Mouse (Mus musculus): Measurements from ENCODE around the gene Tuba4a.

The Tuba4a gene

DNA sequence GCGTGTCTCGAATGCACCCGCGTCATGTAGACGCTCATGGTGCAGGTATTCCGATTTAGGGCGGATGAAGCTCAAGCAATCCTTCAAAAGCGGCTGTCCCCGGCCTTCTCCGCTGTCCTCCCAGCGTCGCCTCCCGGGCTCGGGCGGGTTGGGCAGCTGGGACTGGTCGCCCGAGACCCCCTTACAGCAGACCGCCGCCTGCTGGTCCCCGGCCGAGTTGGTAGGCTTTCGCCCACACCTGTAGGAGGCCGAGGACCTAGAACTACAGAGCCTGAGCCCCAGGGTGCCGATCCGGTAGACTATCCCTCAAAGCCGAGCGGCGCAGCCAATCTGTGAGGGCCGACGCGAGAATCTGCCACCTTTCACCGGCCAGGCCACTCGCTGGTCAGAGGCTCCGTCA, at the start of gene Tuba4a:
TSS of gene Tuba4a (minus strand) at position 335 of the 400 bp plus-strand sequence.
- no peak for DNase-seq

DNA sequence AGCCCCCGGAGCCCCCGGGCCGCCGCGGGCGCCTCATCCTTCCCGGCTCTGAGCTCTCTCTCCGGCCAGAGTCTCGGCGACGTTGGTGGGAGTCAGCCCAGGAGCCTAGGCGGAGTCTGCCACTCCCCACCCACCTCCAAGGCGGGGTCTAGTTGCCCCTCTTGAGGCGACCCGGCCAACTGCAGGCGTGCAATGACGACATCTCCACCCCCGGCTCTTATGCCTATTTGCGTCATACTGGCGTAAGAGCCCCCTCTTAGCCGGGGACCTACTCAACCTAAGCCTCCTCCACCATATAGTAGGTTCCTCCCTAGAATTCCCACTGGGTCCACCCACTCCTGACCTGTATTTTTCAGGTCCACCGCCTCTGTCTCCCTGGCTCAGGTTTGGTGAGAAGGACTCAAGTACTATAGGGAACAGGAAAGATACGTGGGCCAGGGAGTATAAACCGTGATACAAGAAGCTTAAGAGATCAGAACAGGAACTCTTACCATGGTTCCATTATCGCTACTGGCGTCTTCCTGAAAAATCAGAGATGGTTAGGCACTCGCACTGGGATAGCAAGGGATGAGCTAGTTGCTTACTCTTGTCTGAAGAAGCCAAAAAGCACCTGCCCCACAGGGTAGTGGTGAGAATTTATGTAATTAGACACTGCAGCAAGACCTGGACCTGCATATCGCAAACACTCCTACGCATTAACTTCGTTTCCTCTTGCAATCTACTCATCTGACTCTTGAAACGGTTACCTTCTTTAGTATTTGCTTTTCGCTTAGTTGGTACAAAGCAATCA, 44.6 kb upstream of the Tuba4a start, which contains the start of gene Ptprn:
TSS of gene Ptprn (minus strand) at position 412 of the 790 bp plus-strand sequence.
- DNase-seq = no peak

DNA sequence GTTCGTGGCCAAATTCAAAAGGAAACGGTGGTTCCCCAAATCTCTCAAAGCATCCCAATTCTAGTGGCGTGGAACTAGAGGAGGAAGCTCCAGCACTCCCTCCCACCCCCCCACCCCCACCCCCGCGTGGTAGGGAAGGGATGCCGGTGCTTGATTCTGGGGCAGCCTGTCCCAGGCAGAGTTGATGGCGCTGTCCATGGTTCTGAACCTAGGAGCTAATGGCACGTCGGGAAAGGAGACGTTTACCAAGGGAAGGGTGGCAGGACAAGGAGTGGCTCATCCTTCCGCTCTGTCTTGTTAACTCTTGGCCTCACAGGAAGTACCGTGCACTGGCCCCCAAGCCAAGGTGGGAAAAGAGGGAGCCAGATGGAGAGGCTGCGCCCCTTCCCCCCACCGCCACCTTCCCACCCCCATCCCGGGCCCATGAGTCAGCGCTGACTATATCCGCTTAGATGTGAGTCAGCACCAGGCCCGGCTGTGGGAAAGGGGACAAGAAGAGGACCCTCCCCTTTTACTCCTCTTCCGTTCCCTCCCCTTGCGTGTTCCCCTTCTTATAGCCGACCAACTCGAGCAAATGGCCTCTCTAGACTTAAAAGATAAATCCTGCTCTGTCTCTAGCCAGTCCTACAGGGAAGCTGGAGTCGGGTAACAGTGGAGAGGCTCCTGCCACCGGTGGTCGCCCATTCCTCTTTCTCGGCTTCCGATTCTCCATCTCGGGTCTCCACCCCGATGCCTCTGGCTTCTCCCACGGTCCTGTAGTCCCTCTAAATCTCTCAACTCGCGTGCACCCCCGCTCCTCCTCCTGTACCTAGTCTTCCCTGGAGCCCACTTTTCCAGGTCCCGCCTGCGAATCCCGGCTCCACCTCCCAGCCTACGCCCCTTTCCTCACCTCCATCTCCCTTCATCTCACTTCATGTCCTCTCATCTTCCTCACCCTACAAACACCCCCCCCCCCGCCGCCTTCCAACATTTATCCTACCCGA, 43.6 kb upstream of the Tuba4a start:
- DNase-seq = peak; percentile 49 to 54

DNA sequence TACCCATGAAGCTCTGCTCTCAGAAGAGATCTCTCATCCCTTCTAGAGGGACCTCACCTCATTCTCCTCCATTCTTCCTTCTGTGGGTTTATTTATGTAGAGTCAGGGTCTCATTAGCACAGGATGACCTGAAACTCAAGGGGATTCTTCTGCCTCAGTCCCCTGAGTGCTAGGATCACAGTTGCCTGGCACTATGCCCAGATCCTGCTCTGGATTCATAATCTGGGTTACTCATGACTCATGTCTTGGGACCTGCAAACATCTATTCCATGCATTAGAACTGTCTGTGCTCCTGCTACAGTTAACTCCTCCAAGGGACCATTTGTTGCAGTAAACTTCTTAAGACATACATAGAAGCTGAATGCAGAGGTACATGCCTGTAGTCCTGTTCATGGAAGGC, 41.6 kb upstream of the Tuba4a start:
- DNase-seq = no peak

DNA sequence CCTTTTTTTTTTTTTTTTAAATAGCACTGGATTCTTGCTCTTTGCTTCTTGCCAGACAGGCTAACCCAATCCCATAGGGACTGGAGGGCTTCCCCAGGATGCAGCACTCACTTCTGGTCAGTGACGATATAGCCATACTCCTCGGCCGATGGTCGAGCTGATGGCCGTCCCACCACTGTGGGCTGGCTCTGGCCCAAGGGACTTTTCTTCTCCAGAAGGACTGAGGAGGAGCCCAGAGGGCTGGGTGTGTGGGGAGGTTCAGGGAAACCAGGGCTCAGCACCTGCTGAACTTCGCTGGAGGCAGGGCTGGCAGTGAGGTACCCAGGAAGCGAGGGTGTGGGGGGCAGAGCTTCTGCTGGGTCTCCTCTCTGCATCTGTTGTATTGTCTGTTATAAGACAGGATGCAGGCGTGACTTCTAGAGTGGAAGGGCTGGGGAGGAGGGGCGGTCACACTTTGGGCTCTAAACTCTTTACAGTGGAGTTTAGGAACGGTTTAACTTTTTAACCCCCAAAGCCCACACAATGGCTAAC, 35.9 kb upstream of the Tuba4a start:
- DNase-seq = no peak

DNA sequence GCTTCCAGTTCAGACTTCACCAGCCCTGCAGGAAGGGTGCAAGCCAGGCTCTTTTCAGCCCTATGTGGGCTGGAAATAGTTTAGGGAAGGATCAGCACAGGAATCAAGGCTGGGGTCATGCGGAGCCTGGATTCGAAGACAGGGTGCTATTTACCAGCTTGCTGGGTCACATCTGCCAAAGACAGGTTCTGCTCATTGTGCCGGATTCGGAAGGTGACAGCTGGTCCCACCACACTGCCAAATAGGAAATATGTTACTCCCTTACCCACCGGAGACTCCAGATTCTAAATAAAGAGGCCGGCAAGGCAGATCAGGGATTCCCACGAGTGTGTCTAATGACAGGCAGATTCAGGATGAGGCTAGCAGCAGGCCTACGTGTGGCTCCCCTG, 35.0 kb upstream of the Tuba4a start:
- DNase-seq = no peak

DNA sequence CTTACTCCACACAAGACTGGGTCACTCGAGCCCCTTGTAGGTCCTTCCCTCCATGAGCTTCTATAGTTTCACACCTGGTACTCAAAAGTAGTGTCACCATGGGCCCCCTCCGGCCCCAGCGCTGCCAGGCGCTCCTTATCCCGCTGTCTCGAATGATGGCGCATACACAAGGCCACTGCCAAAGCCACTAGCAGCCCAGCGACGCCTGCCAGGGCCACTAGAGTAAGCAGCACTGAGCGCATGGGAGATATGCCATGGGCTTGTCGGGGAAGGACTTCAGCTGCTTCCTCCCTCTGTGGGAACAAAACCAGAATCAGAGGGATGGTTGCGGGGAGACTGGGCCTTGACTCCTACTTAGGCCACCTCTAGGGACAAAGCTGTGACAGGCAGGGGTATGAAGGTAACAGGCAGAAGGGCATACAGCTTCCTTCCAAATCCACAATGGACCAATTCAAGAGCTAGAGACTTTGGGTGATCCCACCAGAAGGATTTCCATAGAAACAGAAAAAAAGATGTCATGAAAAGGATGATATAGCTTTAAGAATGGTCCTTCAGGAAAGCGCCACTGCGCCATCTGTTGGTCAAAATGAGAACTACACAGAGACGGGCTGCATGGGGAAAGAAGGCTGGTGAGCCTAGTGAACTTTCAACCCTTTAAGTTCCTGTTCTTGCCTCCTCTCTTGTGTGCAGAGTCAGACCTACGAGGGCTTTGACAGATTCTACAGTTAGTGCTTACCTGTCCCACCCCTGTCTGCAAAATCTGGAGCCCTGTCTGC, 34.4 kb upstream of the Tuba4a start:
- DNase-seq = peak; percentile 92

DNA sequence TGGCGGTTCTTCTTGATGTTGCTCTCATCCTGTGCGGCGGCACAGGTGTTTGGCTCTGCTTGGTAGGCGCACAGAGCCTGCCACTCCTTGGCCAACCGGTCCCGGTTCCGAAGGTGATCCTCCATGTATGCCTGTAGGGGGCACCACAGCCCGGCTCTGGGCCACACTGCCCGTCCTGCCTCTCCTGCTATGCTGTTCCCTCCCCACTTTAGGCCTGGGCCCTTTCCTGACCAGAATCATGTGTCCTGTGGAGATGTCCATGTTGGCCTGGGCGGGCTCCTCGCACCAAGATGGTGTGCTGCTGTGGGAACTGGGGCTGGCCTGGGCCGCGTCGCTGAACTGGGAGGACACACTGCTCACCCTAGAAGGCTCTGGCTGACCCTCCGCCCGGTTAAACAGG, 33.4 kb upstream of the Tuba4a start:
- DNase-seq = no peak

DNA sequence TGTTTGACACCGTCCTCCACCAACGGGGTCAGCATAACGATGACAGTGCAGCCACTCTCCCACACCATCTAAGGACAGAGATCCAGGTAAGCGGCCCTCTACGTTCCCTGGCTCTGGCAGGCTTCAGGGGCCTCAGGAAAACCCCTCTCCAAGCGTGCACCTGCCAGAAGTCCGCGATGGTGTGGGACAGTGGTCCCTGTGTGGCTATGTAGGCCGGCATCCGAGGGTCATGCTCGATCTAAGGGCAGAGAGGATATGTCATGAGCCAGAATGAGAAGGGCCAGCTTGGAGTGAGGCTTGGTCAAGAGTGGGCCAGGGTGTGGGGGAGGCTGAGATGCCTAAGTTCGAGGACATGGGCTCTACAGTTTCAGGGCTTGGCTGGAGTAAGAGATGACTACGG, 32.6 kb upstream of the Tuba4a start:
- no peak for DNase-seq

DNA sequence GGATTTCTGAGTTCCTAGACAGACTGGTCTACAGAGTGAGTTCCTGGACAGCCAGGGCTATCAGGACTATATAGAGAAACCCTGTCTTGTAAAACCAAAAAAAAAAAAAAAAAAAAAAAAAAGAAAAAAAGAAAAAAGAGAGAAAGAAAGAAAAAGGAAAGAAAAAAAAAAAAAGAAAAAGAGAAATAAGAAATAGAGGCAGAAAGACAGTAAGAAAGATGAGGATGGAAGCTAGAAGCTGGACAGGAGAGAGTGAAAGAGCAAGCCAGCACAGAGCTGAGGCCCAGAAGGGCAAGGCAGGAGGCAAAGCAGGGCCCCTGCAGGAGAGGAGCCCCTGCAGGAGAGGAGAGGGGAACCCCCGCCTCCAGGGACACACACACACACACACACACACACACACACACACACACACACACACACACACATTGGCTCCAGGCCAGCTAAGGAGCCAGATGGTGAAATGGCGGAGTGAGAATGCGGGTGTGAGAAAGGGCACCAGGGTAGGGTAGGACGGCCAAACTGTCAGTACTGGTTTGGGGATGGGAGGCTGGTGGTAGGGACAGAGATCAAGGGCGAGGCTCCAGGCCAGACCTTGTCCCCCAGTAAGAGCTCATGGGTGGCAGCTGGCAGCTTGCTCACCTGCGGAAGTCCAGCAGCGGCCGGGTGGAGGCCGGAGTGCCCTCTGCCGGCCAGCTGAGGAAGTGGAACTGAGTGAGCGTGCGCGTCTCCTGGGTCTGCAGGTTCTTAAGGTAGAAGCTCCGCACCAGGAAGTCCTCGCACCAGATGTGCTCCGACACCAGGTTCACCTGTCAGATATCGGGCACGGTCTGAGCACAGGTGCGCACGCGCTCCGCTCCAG, 31.7 kb upstream of the Tuba4a start:
- peak; percentile 91 for DNase-seq

DNA sequence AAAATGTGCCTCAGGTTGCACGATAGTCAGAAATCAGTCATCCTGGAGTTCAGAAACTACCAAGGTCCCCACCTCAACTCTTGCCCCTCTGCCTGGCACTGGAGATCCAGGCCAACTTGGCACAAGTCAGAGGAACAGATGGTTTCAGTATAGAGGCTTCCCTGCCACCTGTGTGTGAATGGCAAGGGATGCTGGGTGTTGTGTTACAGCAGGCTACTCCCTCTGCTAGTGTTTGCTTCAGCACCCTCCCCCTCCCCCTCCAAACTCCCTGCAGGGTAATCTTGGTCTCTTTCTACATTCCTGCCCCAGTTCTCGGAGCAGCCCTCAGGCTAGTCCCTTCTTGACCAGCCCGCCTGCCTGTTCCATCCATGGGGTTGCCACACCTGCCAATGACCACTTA, 30.8 kb upstream of the Tuba4a start:
- no peak for DNase-seq

DNA sequence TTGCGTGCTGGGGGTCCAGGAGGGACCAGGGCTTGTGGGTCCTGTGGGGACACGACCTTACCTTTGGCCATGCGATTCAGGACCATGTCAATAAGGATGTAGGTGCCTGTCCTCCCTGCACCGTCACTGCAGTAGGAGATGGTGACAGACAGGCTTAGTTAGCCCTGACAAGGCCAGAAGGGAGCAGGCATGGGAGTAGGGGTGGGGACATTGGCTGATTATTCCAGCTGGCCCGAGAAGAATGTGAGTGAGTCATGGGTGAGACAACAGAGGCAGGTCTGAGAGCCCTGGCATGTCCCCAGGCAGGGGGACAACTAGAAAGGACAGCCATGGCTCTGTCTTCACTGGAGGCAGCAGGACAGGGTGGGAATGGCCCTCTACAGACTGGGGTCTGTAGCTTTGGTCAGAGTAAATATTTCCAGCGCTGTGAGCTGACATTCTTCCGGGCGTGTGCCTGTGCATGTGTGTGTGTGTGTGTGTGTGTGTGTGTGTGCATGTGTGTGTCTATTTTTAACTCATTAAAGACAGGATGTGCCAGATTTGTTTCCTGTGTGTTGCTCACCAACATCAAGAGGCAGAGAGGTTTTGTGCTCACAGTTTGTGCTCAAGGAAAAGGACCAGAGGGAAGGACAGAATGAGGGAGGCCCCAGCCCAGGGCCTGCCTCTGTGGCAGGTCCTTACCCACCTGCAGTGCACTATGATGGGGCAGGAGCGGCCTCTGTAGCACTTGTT, 28.5 kb upstream of the Tuba4a start:
- DNase-seq = no peak

DNA sequence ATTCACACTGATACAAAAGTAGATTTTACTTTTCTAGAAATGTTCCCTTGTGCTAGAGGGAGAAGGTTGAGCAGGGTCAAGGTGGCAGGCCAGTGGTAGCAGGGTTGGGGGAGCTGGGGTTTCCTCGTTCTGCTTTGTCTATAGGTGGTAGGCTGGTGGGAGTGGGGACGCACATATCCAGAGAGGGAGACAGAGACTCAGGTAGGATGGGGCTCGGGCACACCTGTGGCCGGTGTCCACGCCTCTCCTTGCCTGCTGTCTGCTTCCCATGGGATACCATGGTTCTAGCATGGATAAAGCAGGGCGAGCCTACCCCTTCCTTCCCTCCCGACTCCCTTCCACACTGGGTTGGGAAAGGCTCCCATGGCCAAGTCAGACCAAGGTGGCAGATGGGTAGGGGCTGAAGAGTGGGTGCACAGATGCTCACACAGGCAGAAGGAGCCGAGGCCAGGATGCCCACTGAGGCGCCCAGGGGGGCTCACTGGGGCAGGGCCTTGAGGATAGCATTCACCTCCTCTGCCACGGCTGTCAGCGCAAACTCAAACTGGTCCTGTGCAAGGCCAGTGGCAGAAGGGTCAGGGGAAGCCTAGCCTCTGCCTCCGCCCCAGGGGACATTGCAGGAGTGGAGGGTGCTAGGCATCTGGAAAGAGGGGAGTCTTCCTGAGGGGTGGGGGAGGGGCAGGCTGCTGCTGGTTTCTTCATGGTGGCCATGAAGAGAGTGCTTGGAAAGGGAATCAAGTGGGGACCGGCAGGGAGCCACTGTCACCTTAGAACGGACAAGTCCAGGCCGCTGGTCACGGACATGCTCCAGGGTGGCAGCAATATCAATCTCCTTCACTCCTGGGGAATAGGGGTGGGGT, 27.6 kb upstream of the Tuba4a start:
- DNase-seq = no peak

DNA sequence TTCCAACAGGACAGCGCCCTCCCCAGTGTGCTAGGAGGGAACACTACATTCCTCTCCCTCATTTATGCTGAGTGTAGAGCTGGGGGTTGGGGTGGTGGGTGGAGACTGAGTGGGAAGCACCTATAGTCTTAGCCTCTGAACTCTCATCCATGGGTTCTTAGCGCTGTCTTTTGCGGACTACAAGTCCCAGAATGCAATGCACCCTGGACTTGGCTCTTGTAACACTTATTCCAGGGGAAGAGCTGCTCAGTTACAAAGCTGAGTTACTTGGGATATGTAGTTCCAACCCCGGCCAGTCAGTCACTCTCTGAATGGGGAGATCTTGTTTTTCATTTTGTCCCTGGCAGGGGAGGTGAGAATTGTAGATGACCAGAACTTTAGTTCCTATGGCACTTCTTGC, 25.2 kb upstream of the Tuba4a start:
- DNase-seq = peak in 1 of 2 experiments; percentile 19

DNA sequence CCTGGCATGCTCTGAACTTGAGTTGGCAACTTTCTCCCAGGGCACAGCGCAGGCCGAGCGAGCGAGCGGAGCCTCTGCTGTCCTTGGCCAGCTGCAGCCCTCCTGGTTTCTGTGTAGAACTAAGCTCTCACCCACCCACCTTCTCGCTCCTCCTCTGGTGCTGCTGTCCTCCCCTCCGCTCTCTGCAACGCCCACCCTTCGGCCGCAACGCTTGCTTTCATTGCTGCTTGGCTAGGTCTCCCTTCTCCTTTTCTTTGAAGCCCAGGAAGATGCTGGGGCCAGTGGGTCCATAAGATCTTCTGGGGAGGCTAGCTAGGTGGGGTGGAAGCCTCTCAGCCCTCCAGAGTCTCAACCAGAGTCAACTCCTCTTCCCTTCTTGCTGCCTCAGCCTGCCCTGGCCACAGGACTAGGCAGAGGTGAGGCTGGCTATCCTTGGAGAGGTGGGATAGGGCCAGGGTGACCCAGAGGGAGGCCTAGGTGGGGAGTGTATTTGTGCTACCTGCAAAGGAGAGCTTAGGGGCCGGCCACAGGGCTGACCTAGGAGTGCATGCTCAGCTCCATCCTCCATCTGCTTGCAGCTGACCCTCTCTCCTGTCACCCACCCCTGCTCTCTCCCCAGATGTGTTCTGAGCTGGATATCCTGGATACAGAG, 24.6 kb upstream of the Tuba4a start:
- no peak for DNase-seq

DNA sequence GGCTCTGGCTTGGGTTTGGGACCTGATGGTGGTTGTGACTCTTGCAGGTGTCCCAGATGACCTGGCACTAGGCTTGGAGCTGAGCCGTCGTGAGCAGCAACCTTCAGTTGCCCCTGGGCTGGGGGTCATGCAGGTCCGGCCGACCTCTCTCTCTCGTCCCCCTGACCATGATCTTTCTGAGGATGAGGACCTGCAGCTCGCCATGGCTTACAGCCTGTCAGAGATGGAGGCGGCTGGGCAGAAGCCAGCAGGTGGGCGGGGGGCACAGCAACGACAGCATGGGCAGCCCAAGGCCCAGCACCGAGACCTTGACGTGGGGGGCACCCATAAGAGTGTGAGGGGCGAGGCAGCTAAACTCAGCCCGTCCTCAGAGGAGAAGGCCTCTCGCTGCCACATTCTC, 23.7 kb upstream of the Tuba4a start:
- no peak for DNase-seq

DNA sequence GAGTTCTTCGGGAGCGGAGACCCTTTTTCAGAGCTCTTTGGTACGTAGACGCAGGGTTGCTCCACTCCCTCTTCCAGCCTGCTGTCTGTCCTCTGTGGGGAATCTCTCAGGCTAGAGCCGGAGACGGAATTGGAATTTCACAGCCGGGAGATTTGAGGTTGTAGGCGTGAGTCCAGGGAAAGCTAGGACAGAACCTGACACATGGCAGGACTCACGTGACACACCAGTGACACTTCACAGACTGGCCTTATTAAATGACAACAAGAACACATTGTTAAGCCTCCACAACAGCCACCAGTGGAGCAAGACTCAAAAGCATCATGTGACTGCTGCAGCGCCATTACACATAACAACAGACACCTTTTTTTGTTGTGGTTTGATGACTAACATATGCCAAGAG, 19.9 kb upstream of the Tuba4a start:
- DNase-seq = no peak

DNA sequence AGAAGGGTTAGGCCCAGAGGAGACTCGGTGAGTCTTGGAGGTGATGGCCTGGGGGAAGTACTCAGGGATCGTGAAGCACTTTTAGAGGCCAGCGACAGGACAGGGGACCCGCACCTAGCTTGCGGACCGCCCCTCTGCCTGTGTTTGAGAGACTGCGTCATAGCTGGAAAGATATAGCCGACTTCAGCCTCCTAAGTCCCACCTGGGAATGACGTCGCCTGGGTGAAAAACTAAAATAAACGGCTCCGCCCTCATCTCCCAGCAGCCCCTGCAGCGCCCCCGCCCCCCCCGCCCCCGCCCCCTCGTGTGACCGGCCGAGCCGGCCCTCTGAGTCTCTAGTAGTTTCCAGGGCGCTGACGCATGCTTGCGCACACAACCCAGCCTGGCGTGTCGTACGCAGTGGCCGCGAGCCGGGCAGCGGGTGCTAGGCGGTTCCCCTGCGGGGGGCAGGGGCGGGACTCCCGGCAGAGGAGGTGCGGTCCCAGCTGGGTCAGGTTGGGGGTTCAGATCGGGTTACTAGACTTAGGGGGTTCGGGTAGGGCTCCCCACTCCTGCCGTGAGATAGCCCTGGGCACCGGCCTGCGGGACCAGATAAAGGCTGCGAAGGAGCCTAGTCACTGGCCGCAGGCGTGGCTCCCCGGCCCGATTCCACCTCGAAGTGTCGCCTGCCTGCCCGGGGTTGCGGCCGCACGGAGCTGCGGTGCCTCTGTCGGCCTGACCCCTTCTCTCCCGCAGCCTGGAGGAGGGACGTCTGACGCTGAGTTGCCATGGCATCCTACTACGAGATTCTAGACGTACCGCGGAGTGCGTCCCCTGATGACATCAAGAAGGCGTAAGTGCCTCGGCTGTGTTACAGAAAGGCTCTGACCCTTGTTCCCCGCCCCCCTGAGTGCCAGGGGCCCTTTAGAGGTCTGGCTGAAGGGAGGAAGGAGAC, 16.7 kb upstream of the Tuba4a start, which contains the start of gene Dnajb2:
TSS of gene Dnajb2 (plus strand) at position 290 of the 934 bp plus-strand sequence.
- DNase-seq = peak; percentile 89 to 92
